In the genomic region with DNA sequence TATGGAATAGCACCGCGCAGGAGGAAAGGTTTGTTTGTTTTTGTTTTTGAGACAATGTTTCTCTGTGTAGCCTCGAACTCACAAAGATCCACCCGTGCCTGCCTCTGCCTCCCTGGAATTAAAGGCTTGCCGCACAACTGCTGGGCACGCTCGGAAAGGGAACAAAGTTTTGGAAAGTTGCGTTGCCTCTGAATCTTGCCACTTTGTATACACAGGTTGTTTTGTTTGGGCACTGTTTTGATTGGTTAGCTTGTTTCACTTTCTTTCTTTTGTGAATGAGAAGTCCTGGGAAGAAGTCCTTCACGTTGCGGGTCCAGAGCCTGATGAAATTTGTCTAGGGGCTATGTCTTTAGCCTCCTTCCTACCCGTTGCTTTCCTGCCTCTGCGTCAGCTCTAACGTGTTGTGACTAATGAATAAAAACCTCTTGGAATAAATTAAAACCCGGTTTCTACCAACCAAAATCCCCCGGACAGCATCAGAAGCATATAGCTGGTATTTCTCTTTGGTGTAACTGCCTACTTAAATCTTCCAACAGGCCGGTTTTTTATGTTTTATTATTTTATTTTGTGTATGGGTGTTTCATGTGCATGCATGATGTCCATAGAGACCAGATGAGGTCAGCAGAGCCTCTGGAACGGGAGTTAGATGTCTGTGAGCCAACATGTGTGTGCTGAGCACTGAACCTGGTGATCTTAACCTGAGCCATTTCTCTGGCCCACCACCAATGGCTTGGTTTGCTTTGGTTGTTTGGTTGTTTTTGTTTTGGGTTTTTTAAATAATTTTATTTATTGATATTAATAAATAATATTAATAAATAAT, we compare ENCODE assay signal across 8 mouse cellular contexts. TPM values are rescaled to one million over a fixed set of nuclear protein-coding genes. Genes with fewer than 3 reads are reported as not detected.
A peak's percentile ranks its signal among the peaks of the same experiment; 100 is the strongest.
DNase-seq lines count a peak whose midpoint lies in the region; ATAC-seq and TF ChIP-seq lines count a peak whose summit lies in the region.

No protein-coding gene starts in this region.

- TF ChIP-seq CTCF in kidney, adult 2 months (conservative IDR thresholded peaks at IDR 0.05; ENCODE audit: insufficient read depth, insufficient read length, low read depth, low read length), result peak; percentile 33; the same call in 1 of the 2 replicates

- no peaks in the 10 kb centered on the region; the same call in 1 of the 2 replicates for H3K4me1 ChIP-seq in kidney, adult 2 months (ENCODE audit: control insufficient read depth, insufficient read depth, low read length)
- peaks cover 14% of the 10 kb centered on the region for H3K4me1 ChIP-seq in forebrain, embryonic 13.5 days
- peaks cover 6% of the 10 kb centered on the region for H3K4me1 ChIP-seq in liver, embryonic 11.5 days (replicated peaks; ENCODE audit: control insufficient read depth, insufficient read depth, low read length)

- H3K27me3 ChIP-seq in kidney, adult 2 months (replicated peaks; ENCODE audit: control insufficient read depth, insufficient read depth, low read length), result no peaks in the 10 kb centered on the region
- H3K27me3 ChIP-seq in forebrain, embryonic 13.5 days, result no peaks in the 10 kb centered on the region
- H3K27me3 ChIP-seq in liver, embryonic 11.5 days (replicated peaks; ENCODE audit: control insufficient read depth, insufficient read depth, low read length), result no peaks in the 10 kb centered on the region

- DNase-seq in kidney, adult 2 months, result no peak
- DNase-seq in kidney, postnatal 4 days, result no peak
- peak; percentile 62 for DNase-seq in NIH3T3 (ENCODE audit: low read depth)
- DNase-seq in liver, embryonic 11.5 days (ENCODE audit: low spot score), result no peak
- DNase-seq in retina, embryonic 14.5 days (ENCODE audit: low spot score), result peak; percentile 42
- no peak for DNase-seq in layer of hippocampus, postnatal 25 days (ENCODE audit: extremely low spot score in 1 of 2, low spot score in 1 of 2)
- no peak for DNase-seq in left cerebral cortex, postnatal 10 days (ENCODE audit: extremely low spot score in 1 of 2, low spot score in 2 of 2)

- no peaks in the 10 kb centered on the region for H3K9me3 ChIP-seq in forebrain, embryonic 13.5 days (replicated peaks)
- H3K9me3 ChIP-seq in liver, embryonic 11.5 days (ENCODE audit: control insufficient read depth, low read length), result no peaks in the 10 kb centered on the region

- H3K36me3 ChIP-seq in kidney, adult 2 months (ENCODE audit: control insufficient read depth, insufficient read depth, low read length), result no peaks in the 10 kb centered on the region
- H3K36me3 ChIP-seq in forebrain, embryonic 13.5 days (ENCODE audit: poor library complexity, severe bottlenecking), result peaks cover 13% of the 10 kb centered on the region; the same call in 1 of the 2 replicates
- H3K36me3 ChIP-seq in liver, embryonic 11.5 days (ENCODE audit: control insufficient read depth, insufficient read depth, low read length), result peaks cover 2% of the 10 kb centered on the region; the same call in 1 of the 2 replicates

- peak overlapping the region; percentile 99 for H3K9ac ChIP-seq in forebrain, embryonic 13.5 days
- H3K9ac ChIP-seq in liver, embryonic 11.5 days (ENCODE audit: low read depth, low read length), result peak overlapping the region; percentile 93

- WGBS in kidney, adult 2 months, result under 1% methylated on average over 17 of the region's 17 CpGs
- under 1% methylated on average over 17 of the region's 17 CpGs for WGBS in forebrain, embryonic 13.5 days
- WGBS in liver, embryonic 11.5 days, result 2% methylated on average over 17 of the region's 17 CpGs

- H3K27ac ChIP-seq in kidney, adult 2 months (ENCODE audit: insufficient read depth, low read depth, low read length), result peak overlapping the region; percentile 74
- H3K27ac ChIP-seq in forebrain, embryonic 13.5 days, result peak overlapping the region; percentile 81
- H3K27ac ChIP-seq in liver, embryonic 11.5 days (ENCODE audit: low read depth, low read length), result peak overlapping the region; percentile 78

- intact Hi-C loops in left cerebral cortex, postnatal 10 days (cut with DNase I), result no loop called here

- ATAC-seq in forebrain, embryonic 13.5 days, result peak; percentile 11; the same call in 1 of the 2 replicates
- peak; percentile 37; the same call in 1 of the 2 replicates for ATAC-seq in liver, embryonic 11.5 days (replicated peaks; ENCODE audit: low FRiP score)

- H3K4me2 ChIP-seq in forebrain, embryonic 13.5 days, result peak overlapping the region; percentile 76
- H3K4me2 ChIP-seq in liver, embryonic 11.5 days, result peak overlapping the region; percentile 74

- H3K4me3 ChIP-seq in kidney, adult 2 months (ENCODE audit: insufficient read depth, low read depth, low read length), result peak overlapping the region; percentile 93
- H3K4me3 ChIP-seq in forebrain, embryonic 13.5 days, result peak overlapping the region; percentile 88
- H3K4me3 ChIP-seq in liver, embryonic 11.5 days (ENCODE audit: low read depth, low read length), result peak overlapping the region; percentile 86

- TF ChIP-seq POLR2A in kidney, adult 2 months (IDR thresholded peaks at IDR 0.05; ENCODE audit: low read depth, low read length), result no peak

RNA-seq across cellular contexts. Expression of gene Nudt1, which starts 0.5 kb away (rescaled TPM):
- 17.9 and 20.4 TPM in 2 replicates for polyA plus RNA-seq in kidney, adult 2 months (2012; rRNA removed)
- polyA plus RNA-seq in forebrain, embryonic 13.5 days (2015; fragmentation: Nextera tagmentation; extraction: Ambion mirVana), result 35.7 and 37.8 TPM in 2 replicates
- 58.3 and 62.3 TPM in 2 replicates for polyA plus RNA-seq in liver, embryonic 11.5 days (2014; fragmentation: Nextera tagmentation; extraction: Ambion mirVana)
- total RNA-seq in layer of hippocampus, postnatal 25 days (2021), result 1 to 10 TPM; 3.7 to 6.5 TPM
- total RNA-seq in left cerebral cortex, postnatal 10 days (2021), result 1 to 10 TPM; 7.2 to 7.9 TPM

RNA-seq across cellular contexts. Expression of gene Mad1l1, which starts 0.6 kb away (rescaled TPM):
- polyA plus RNA-seq in kidney, adult 2 months (2012; rRNA removed), result 12.6 and 14.2 TPM in 2 replicates
- polyA plus RNA-seq in forebrain, embryonic 13.5 days (2015; fragmentation: Nextera tagmentation; extraction: Ambion mirVana), result 43.1 and 44.5 TPM in 2 replicates
- 43.0 and 43.4 TPM in 2 replicates for polyA plus RNA-seq in liver, embryonic 11.5 days (2014; fragmentation: Nextera tagmentation; extraction: Ambion mirVana)
- total RNA-seq in layer of hippocampus, postnatal 25 days (2021), result 10 to 100 TPM; 17.6 to 18.6 TPM
- 10 to 100 TPM; 23.8 to 24.4 TPM for total RNA-seq in left cerebral cortex, postnatal 10 days (2021)

RNA-seq across cellular contexts. Expression of gene Mrm2, which starts 9.7 kb away (rescaled TPM):
- 12.7 and 15.1 TPM in 2 replicates for polyA plus RNA-seq in kidney, adult 2 months (2012; rRNA removed)
- 20.8 and 21.8 TPM in 2 replicates for polyA plus RNA-seq in forebrain, embryonic 13.5 days (2015; fragmentation: Nextera tagmentation; extraction: Ambion mirVana)
- polyA plus RNA-seq in liver, embryonic 11.5 days (2014; fragmentation: Nextera tagmentation; extraction: Ambion mirVana), result 20.2 and 21.7 TPM in 2 replicates
- 1 to 10 TPM; 8.5 to 9.8 TPM for total RNA-seq in layer of hippocampus, postnatal 25 days (2021)
- total RNA-seq in left cerebral cortex, postnatal 10 days (2021), result 10 to 100 TPM in 1 of 2 experiments, 1 to 10 TPM in 1; 9.6 to 10.2 TPM

Comparison
In these comparisons a context has a peak if more than half of its experiments do, and no peak if none do; other contexts are left out.
1. DNase-seq: peak in NIH3T3 (single experiment) and retina, embryonic 14.5 days (single experiment); none in kidney, adult 2 months (single experiment), kidney, postnatal 4 days (0 of 2), liver, embryonic 11.5 days (single experiment), layer of hippocampus, postnatal 25 days (0 of 2) and left cerebral cortex, postnatal 10 days (0 of 2).
2. Peak in every context shown above with its lines, with median percentiles within 50 percentile points of each other: H3K27ac ChIP-seq and H3K4me3 ChIP-seq.